Mouse (Mus musculus): Measurements from ENCODE around the gene Arel1. TPM values are rescaled to one million over a fixed set of nuclear protein-coding genes. Genes with fewer than 3 reads are reported as not detected.

The Arel1 gene
- 10 to 100 TPM; 90.9 to 91.7 TPM for total RNA-seq (2021)

DNA sequence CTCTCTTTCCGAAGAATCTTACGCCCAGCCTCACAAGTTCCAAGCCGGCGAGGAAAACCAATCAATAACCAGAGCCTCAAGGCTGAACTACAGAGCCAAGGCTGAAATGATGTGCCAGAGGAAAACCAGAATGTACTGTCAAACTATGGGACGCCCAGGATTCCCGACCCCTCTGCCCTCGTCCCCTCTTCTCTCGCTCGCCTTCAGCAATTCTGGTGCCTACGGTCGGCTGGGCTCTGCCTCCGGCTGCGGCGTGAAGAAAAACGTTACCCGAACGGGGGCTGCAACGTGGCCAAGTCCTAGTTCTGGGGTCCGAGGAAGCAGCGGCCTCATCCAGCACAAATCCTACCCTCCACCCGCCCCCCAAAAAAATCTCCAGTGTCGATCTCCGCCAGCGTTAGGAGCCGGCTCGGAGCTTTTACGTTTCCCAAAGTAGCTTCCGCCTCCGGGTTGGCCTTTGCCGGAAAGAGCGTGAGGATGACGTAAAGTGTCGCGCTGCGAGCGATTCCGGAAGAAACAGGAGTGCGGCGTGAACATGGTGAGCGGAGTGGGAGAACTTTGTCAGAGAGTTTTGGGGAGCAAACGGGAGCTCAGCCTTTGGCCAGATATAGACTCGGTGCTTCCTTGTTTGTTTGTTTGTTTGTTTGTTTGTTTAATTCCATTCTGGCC is at the start of gene Arel1, which contains the start of gene Fcf1:
Gene Arel1 (minus strand): TSS at position 473 of the 669 bp plus-strand sequence.
Gene Fcf1 (plus strand): TSS at position 470 of the 669 bp plus-strand sequence.
- DNase-seq = peak; percentile 87
- intact Hi-C loops (cut with DNase I) = loop anchor here (10.0 kb wide), 1 partner anchor 84 kb away; no protein-coding TSS in a partner anchor

DNA sequence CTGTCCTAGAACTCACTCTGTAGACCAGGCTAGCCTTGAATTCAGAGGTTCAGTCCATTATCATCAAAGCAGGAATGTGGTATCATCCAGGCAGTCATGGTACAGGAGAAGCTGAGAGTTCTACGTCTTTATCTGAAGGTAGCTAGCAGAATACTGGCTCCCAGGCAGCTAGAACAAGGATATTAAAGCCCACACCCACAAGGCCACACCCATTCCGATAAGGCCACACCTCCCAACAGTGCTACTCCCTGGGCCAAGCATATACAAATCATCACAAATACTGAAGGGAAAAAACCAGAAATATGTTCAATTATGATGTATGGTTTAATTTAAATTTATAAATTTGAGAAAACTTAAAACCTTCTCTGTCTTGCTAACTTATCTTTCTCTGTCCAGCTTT is 41.5 kb upstream of the Arel1 start:
- intact Hi-C loops (cut with DNase I) = no loop called here

DNA sequence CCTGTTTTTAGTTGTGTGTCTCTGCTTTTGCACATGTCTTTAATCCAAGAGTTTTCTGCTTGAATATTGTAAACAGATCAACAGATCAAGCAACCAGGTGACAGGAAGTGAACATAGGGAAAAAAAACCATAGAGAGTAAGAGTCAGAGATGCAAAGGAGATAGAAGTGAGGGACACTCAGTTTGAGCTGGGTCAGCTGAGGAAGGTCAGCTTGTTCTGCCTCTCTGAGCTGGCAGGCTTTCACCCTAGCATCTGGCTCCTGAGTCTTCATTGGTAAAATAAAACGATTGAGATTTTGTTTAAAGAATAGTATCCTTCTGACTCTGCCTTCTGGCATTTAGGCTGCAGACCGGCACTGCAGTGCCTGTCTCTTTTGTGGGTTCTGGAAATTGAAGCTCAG is 39.8 kb upstream of the Arel1 start:
- intact Hi-C loops (cut with DNase I) = no loop called here
- DNase-seq = no peak

More for the DNA sequence above, 41.5 kb upstream of the Arel1 start:
- DNase-seq = no peak

DNA sequence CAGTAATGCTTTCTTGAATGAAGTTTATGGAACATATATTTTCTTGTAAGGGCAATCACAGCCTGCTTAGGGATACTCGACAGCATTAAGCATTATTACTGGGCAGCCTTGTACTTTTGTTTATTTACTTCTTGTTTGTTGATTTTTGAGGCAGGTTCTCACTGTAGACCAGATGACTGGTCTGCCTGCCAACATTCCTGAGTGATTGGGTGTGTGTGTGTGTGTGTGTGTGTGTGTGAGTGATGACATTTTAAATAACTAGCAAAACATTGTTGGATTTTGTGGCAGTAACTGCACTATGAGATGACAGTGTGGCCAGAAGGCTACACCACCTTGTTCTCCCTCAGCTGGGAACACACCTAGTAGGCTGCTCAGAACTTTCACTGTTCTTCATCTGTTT is 39.1 kb upstream of the Arel1 start:
- DNase-seq = no peak
- intact Hi-C loops (cut with DNase I) = no loop called here

DNA sequence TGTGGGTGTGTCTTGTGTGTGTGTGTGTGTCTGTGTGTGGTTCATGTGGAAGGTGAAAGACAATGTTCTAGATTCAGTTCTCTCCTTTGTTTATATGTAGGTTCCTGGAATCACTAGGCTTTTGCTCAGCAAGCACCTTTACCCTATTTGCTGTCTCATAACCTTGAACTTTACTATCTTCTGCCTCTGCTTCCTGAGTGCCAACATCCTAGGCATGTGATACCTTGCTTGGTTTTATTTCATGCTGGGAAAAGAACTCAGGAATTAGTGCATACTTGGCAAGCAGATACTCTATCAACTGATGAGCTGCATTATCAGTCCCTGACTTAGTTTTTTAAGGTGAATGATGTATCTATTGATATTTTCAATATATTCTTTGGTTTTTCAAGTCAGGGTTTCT is 36.3 kb upstream of the Arel1 start:
- DNase-seq = no peak
- intact Hi-C loops (cut with DNase I) = no loop called here

DNA sequence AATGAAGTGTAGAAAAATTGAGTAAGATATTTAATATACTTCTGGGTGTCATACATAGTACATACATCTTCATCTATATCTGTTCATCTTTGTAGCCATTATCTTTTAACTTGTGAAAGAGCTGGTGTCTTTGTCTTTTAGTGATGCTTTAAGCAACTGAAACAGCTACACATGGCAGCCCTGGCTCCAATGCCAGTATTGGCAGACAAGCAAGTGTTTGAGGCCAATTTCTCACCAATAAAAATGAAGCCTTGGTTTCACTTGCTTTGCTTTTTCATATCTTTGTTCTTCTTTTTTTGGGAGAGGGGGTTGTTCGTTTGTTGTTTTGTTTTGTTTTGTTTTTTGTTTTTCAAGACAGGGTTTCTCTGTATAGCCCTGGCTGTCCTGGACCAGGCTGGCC is 35.5 kb upstream of the Arel1 start:
- intact Hi-C loops (cut with DNase I) = no loop called here
- DNase-seq = no peak

DNA sequence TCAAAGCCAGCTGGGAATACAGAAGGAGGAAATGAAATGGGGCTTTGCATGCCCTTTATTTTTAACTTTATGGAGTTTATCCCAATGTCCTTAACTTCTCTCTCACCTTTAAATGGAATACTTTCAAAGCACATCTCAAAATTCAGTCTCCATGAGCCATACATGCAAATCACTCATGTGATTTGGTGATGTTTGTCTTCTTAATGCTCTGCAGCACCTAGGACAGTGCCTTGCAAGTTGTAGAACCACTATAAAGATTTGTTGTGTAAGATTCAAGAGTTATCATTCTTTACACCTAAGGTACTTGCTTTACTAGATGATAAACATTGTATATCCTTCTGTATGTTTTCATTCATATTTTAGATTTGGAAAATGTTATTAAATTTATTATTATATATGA is 28.4 kb upstream of the Arel1 start:
- no peak for DNase-seq
- intact Hi-C loops (cut with DNase I) = no loop called here

DNA sequence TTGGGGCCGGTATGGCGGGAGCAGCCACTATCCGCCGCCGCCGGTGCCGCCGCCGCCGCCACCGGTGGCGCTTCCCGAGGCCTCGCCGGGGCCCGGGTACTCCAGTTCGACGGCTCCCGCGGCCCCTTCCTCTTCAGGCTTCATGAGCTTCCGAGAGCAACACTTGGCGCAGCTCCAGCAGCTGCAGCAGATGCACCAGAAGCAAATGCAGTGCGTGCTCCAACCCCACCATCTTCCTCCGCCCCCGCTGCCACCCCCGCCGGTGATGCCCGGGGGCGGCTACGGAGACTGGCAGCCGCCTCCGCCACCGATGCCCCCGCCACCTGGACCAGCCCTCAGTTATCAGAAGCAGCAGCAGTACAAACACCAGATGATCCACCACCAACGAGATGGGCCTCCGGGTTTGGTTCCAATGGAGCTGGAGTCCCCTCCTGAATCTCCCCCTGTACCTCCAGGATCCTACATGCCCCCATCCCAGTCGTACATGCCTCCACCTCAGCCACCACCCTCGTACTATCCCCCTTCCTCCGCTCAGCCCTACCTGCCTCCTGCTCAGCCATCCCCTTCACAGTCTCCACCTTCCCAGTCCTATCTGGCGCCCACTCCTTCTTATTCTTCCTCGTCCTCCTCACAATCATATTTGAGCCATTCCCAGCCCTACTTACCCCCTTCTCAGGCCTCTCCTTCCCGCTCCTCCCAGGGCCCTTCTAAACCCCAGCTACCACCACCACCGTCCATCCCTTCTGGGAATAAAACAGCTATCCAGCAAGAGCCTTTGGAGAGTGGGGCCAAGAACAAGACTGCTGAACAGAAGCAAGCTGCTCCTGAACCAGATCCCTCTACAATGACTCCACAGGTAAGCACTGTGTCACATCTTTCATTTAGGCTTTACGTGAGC is 26.1 kb upstream of the Arel1 start:
- intact Hi-C loops (cut with DNase I) = no loop called here

DNA sequence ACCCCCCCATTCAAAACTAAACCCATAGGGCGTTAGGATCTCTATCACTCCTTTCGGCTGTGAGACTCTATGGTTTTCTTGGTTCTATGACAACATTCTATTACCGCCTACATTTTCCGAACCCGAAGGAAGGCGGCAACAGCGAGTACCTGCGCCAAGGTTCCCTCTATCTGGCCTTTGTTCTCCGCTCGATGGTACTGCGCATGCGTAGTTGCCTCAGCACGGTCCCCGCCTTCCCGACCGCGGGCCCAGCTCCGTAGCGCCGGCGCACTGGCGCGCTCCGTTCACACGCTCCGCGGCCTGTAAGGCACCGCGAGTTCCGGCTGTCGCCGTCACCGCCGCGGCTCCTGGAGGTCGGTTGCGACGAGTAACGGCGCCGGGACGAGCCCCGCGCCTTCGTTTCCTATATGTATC is 25.4 kb upstream of the Arel1 start, which contains the start of gene Ylpm1:
Gene Ylpm1 (plus strand): TSS at position 239 of the 414 bp plus-strand sequence.
- intact Hi-C loops (cut with DNase I) = no loop called here
- DNase-seq = peak; percentile 98

More for the DNA sequence above, 26.1 kb upstream of the Arel1 start:
- DNase-seq = peak; percentile 69

DNA sequence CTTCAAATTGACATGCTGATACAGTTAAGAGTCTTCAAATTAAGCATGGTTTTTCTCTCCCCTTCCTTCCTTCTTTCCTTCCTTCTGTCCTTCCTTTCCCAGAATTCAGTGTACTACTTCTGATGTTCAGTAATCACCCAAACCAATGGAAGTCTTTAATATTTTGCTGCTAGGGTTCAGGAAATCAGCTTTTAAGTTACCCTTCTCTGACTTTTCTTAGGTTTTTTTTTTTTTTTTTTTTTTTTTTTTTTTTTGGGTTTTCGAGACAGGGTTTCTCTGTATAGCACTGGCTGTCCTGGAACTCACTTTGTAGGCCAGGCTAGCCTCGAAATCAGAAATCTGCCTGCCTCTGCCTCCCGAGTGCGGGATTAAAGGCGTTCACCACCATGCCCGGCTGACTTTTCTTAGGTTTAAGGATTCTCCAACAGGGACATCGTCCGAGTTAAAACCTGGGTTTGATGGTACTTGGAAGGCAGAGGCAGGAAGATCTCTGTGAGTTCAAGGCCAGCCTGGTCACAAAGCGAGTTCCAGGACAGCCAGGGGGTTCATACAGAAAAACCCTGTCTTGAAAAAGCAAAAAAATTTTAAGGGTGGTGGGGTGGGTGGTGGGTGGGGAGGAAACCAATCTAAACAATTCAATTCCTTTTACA is 24.5 kb upstream of the Arel1 start:
- no peak for DNase-seq
- intact Hi-C loops (cut with DNase I) = no loop called here

DNA sequence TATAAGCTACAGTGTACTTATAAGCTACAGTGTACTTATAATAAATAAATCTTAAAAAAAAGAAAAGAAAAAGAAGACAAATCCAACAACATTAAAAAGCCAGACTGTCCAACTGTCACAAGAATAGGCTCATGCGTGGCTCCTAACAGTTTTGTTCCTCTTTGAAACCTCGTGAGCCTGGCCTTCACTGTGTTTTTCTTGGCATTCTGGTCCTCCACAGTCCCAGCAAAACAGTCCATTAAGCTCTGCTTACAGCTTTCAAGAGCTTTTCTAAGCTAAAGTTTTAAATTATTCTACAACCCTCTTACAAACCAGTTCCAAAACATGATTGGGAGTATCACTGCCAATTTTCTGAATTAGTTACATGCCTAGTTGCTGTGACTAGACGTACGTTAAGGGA is 18.8 kb upstream of the Arel1 start:
- intact Hi-C loops (cut with DNase I) = no loop called here
- DNase-seq = no peak

DNA sequence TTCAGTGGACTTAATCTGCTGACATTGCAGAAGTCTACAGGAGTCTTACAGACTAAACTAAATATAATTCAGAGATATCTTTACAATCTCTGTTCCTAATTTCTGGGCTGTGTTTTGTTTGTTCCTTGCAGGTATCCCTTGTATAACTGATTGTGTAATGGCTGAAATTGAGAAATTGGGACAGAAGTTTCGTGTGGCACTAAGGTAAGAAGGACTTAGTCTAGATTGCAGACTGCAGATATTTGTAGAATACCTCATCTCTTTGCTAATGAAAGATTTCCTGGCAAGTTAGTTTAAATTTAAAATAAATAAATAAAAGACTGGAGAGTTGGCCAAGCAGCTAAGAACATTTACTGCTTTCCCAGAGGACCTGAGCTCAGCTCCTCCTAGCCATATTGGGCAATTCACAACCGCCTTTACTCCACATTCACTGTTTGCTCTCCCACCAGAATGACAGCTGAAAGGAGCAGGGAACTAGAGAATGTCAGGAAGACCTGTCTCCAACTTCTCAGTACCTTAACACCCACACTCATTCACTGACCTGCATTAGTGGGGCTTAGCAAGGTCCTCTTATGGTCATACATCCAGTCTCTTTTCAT is 8.7 kb upstream of the Arel1 start:
- no peak for DNase-seq
- intact Hi-C loops (cut with DNase I) = loop anchor here (10.0 kb wide), 1 partner anchor 75 kb away; no protein-coding TSS in a partner anchor

DNA sequence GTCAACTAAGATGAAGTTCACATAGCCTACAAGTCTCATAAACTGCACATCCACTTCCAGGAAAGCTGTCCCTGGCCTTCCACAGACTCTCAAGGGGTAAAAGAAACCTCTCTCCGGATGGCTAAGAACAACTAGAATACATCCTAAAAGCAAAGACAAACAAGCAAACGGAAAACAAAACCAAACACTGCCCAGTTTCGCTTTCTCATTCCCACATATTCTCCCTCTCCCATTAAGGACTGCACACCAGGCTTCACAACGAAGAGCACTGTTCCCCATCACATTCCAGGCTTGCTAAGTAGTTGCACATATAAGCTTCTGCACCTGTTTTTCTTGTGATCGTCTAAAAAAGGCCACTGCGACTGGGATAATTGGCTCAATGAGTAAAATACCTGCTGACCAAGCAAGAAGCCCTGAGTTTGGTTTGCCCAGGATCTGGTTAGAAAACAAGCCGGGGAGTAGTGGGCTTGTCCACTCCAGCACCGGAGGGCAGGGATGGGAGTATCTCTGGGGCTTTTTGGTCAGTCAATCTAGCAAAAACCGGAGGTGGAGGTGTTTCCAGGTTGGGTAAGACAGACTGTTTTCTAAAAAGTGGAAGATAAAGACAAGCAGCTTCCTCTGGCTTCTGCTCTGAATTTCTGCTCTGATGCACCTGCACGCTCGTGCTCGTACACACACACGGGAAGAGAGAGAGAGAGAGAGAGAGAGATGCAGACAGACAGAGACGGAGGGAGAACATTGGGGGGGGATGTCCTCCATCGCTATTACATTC is 858 bp downstream of the Arel1 start:
- no peak for DNase-seq
- intact Hi-C loops (cut with DNase I) = loop anchor here (10.0 kb wide), 1 partner anchor 85 kb away; no protein-coding TSS in a partner anchor

DNA sequence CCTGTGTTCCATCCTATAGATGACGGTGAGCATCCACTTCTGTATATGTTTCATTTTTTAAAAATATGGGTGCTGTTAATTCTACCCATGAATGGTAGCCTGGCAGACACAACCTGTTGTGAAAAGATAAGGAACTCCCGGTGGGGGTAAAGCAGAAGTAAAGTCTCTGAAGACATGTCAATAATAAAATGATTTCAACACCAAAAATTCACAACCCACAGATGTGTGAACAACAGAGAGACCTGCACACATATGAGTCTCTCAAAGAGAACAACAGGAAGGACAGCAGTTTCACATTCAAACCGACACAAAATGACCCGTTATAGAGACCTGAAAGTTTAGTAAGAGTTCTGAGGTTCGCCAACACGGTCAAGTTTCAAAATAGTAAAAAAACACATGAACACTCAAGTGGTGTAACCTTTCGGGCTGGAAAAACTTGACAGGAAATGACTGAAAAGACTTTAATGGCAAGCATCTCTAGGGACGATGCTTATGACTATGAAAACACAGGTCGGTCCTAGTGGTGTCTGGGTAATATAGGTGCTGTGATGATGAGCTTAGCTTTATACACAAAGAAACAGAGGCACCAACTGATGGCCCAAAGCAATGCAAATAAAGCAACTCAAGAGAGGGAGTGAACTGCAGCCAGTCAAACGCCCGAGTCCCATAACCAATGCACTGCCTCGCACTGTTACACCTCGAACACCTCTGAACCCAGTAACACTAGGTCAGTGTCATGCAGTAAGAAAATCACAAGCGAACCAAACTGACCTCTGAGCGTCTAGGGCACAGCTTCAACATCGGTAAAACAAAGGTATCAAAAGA is 1.7 kb downstream of the Arel1 start:
- intact Hi-C loops (cut with DNase I) = no loop called here
- no peak for DNase-seq

DNA sequence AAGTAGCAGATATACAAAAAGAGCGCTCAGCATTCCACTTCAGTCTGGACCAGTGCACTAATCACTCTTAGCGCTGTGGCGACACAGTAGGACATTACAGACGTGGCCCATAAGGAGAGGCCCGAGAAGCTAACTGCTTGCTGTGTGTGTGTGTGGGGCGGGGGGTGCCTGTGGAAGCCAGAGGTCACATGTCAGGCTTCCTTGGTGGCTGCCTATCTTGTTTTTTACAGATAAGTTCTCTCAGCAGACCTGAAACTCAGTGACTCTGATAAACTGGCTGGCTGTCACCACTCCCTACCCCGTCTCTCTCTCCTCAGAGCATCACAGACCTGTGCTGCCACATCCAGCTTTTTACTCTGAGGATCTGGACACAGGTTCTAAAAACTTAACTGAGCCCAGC is 8.1 kb downstream of the Arel1 start:
- intact Hi-C loops (cut with DNase I) = no loop called here
- DNase-seq = no peak

DNA sequence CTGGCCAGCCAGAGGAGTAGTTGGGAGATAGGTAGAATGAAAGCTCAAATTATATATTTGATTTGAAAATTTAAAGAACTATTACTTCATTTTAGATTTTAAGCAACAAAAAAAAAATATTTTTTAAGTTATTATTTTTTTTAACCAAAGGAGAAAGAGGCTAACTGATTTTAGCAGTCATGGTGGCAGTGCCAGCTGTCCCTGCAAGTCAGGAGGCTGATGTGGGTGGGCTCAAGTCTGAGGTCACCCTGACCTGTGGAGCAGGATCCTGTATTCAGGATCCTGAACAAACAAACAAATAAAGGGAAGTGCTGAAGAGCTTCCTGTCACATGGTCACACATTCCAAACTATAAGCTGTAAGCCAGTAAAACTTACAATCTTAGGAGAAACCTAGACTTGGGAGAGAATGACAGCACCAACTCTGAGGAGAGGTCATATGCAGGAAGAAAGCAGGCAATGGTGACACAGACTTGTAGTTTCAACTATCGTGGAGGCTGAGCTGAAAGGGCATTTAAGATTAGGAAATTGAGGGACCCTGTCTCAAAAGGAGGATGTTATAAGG is 11.8 kb downstream of the Arel1 start:
- no peak for DNase-seq
- intact Hi-C loops (cut with DNase I) = no loop called here

DNA sequence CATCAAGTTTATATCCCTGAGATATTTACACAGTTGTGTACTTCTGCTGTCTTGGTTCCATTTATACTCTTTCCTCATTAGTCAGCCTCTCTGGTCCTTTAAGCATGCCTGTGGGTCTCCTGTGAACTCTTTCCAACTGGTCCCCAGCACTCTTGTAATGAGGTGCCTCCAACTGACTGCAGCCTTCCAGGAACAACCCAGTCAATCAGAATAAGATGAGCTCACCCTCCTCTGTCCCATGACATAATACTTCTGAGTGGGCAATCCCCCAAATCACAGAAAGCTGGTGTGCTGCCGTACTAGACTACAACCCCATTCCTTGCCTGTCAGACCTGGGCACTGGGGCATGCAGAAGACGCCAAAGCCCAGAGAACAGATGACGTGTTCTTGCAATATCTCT is 14.4 kb downstream of the Arel1 start:
- no peak for DNase-seq
- intact Hi-C loops (cut with DNase I) = no loop called here

DNA sequence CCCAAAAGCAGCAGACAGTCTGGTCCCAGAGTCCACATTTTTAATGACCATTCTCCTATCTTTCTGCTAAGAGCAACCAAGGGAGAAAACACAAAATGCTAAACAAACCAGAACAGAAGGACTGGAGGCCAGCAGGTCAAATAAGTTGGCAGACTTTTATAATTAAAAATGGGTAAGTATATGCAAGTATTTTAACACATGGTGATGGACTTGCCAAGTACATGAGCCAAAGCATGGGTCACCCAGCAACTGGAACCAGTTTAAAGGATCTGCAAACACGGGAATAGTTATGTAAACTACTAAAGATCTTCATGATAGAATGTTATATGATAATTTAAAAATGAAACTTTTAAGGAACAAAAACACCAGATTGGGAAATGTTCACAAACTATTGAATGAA is 18.3 kb downstream of the Arel1 start:
- no peak for DNase-seq
- intact Hi-C loops (cut with DNase I) = no loop called here

DNA sequence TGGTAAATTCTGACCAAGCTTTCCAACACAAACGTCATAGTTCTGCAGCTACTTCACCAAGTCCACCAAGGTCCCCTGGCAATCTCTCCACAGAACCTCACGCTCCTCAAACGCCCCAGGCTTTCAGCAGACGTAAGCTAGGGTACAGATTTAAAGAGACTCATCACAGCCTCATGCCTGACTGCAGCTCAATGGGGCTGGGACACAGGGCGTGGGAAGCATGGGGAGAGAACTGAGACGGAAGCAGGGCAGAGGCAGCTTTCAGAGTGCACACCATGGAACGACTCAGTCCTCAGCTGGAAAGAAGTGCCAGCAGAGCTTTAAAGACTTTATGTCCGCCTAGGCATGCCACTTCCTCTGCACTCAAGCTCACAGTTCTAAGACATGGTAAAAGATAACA is 19.2 kb downstream of the Arel1 start:
- DNase-seq = no peak
- intact Hi-C loops (cut with DNase I) = no loop called here
